Mouse (Mus musculus) lung, postnatal 36 days (tissue): ENCODE results near the gene Tmem128.

Experiments
- DNase-seq: peaks from one replicate; pipeline ENCODE4 v3.0.0; 2022; ENCODE audit warnings: mixed read lengths

Tmem128 gene

DNA sequence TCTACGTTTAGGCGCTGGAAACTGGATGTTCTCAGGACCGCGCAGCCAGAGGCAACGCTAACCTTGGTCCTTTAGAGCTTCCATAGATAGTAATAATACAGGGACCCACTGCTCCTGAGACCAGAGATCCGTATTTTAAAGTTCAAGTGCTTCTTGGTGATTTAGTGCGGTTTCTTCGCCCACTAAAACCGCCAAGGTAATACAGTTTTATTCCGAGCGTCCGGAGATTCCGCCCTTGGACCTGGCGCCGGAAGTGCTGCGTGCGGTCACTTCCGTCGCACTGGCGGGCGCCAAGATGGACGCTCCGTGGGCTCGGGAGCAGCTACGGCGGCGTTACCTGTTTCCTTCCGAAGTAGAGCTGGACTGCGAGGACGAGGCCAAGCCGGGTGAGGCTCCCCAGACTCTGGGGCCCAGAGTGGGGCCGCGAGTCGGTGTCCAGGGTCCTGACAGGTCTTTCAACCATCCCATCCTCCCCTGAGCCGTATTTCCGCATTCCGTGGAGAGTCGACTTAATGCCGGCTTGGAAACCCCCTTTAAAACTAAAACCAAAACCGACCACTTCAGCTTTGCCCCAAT is at the start of gene Tmem128:
Gene Tmem128 (plus strand): TSS at position 79 of the 576 bp plus-strand sequence.
- peak; percentile 60 for DNase-seq

GRCm38 (mm10) chr5:38211691-38212090 is 48.3 kb upstream of the Tmem128 start:
- DNase-seq, result peak; percentile 10

GRCm38 (mm10) chr5:38213009-38213408 is 47.0 kb upstream of the Tmem128 start:
- no peak for DNase-seq

DNA sequence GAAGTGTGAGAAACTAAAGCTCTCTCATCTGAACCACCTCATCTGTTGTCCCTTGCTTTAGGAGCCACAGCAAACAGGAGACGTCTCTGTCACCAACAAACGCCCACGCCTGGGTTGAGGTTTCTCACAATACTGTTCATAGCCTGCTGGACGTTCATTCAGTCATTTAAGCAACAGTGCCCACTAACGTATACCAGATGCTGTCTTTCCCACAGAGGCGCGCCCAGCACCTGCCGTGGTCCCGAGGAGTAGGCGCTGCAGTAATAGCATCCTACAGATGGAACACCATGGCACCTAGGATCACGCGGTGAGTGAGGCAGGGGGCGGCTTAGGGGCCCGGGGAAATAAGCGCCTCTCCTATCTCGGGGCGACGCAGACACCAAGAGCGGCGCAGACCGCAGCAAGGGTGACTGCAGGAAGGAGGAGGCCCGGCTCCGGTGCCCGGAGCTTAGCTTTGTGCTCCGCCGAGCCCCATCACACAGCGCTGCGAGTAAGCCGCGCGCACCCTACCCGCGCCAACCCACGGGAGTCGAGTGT is 40.1 kb upstream of the Tmem128 start:
- peak; percentile 35 for DNase-seq

- peak; percentile 93 for DNase-seq
Measured at GRCm38 (mm10) chr5:38220328-38220912, 39.6 kb upstream of the Tmem128 start, which contains the start of the genes Zbtb49 and Lyar. Zbtb49 (minus strand) TSS chr5:38220457. Lyar (plus strand) TSS chr5:38220470.

GRCm38 (mm10) chr5:38235422-38235821 is 24.6 kb upstream of the Tmem128 start:
- DNase-seq, result peak; percentile 72

DNA sequence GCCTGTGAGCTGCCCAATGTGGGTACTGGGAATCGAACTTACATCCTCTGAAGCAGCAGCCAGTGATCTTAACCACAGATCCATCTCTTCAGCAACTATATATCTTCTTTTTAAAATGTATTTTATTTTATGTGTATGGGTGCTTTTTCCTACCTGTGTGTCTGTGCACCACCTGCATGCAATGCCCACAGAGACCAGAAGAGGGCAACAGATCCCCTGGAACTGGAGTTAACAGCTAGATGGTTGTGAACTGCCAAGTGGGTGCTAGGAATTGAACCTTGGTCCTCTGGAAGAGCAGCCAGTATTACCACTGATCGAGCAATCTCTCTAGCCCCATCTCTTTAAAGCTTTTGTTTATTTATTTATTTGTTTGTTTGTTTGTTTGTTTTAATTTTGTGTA is 23.4 kb upstream of the Tmem128 start:
- DNase-seq, result no peak

- no peak for DNase-seq
Measured at GRCm38 (mm10) chr5:38240727-38241472, 19.1 kb upstream of the Tmem128 start.

GRCm38 (mm10) chr5:38241473-38241834 is 18.5 kb upstream of the Tmem128 start:
- no peak for DNase-seq

- DNase-seq, result no peak
Measured at GRCm38 (mm10) chr5:38241966-38242365, 18.0 kb upstream of the Tmem128 start.

GRCm38 (mm10) chr5:38255195-38255594 is 4.8 kb upstream of the Tmem128 start:
- no peak for DNase-seq

- DNase-seq, result no peak
Measured at GRCm38 (mm10) chr5:38255644-38256043, 4.3 kb upstream of the Tmem128 start.

DNA sequence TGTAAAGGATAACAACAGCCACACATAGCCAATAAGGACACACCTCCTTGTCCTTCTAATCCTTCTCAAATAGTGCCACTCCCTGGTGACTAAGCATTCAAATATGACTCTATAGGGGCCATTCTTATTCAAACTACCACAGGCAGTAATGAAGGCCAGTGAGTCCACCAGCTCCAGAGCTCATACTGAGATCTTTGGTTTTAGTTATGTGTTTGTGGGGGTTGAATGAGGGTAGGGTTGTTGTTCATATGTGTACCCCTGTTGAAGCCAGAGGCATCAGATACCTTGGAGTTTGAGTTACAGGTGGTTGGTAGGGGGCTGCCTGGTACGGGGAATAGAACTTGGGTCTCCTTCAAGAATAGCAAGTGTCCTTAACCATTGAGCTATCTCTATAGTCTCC is 3.4 kb upstream of the Tmem128 start:
- no peak for DNase-seq

DNA sequence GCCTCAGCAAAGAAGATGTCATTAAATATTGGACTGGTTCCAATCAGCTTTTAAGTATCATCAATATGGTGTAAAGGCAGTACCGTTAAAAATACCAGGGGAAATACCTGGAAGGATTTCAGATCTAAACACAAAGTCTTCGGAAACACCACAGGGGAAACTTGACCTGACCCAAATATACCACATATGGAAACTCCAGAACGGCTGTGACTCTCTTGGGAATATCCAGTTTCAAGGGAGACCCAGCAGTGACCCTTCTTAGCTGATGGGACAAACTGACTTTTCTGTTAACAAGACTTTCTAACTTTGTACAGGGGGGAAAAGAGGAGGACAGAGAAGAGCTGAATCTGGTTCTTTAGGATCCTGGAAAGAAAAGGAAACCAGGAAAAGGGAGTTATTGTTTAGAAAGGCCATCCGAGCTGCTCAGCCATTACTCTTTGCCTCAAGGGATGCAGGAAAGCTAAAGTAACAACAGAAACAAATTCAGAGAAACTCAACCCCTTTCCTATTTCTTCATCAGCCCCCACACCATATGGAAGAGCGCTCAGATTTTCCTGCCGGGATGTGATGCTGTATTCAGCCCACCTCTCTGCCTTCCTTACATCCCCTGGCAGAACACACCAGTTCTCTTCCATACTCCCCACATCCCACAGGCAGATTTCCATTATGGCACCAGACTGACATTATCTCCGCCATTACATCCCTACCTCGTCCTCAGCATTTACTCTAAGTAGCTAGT is 1.8 kb upstream of the Tmem128 start:
- no peak for DNase-seq

GRCm38 (mm10) chr5:38258773-38259146 is 1.2 kb upstream of the Tmem128 start:
- DNase-seq, result no peak

DNA sequence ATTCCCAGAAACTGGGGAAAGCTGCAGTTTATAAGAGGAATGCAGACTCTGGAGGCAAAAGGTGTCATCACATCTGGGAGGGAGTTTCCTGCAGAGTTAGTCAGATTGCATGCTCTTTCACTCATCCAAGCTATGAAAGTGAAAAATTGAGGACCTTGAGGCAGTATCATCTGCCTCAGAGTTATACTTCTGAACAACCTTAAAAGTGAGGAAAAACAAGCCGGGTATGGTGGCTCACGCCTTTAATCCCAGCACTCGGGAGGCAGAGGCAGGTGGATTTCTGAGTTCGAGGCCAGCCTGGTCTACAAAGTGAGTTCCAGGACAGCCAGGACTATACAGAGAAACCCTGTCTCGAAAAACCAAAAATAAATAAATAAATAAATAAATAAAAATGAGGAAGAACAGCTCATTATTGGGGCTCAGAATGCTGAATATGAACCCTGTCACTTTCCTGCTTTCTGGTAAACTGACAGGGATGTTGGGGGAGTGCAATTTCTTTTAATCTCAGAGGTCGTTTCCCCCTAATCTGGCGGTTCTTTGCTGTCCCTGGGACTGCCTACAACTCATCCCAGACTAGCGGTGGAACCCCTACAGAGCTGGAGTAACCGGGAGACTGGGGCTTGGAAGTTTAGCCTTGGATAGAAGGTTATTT is 404 bp upstream of the Tmem128 start:
- peak; percentile 1 for DNase-seq

GRCm38 (mm10) chr5:38270942-38271341 is 11.0 kb downstream of the Tmem128 start:
- no peak for DNase-seq

- DNase-seq, result no peak
Measured at GRCm38 (mm10) chr5:38273831-38274230, 13.8 kb downstream of the Tmem128 start.

DNA sequence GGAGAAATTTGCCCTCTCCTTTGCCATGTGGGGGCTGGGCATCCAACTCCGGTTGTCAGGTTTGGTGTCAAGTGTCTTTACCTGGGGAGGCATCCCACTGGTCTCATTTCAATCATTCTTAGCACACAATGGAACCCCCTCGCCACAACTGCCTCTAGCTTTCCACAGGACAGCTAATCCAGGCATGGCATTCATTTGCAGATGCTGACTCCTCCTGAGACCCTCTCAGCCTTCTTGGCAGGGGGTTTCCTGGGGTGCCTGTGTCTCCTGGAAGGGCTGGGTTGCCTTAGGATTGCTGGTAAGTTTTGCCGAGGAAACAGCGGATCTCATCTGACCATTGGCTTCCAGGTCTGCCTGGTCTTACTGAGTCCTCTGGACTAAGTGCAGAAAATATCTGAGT is 15.8 kb downstream of the Tmem128 start, which contains the start of gene Otop1:
Gene Otop1 (plus strand): TSS at position 202 of the 400 bp plus-strand sequence.
- DNase-seq, result no peak

GRCm38 (mm10) chr5:38276451-38276850 is 16.5 kb downstream of the Tmem128 start:
- DNase-seq, result no peak

GRCm38 (mm10) chr5:38277098-38277866 is 17.3 kb downstream of the Tmem128 start:
- DNase-seq, result no peak
